Mouse (Mus musculus): ENCODE data around the gene Cyth2. TPM values are rescaled to one million over a fixed set of nuclear protein-coding genes. Genes with fewer than 3 reads are reported as not detected.

Cyth2 gene
- polyA plus RNA-seq, 1 experiment from 2014 or later: 69.1 TPM

DNA sequence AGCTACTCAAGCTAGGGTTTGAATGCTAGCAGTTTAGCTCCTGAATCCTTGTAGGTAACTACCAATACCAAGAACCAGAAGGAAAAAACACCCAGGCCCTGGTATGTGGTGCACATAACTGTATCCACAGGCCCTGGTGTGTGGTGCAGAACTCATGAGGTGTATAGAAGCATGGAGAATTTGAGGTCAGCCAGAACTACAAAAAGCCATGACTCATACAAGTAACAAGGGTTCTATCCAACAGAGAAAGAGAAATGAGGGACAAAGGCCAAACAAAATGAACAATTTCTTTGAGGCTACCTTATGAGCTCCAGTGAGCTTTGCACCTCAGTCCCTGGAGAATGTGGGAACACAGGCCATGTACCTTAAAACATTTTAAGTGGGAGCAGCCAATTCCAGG is 6.5 kb upstream of the Cyth2 start:
- no peak overlapping the region for H3K4me3 ChIP-seq (ENCODE audit: low read depth, low read length)
- peaks cover 15% of the 10 kb centered on the region for H3K36me3 ChIP-seq (ENCODE audit: control insufficient read depth, insufficient read depth, low read length)
- no peak overlapping the region for H3K9ac ChIP-seq (ENCODE audit: low read depth, low read length)
- H3K9me3 ChIP-seq (ENCODE audit: control insufficient read depth, low read length): no peaks in the 10 kb centered on the region
- ATAC-seq (replicated peaks; ENCODE audit: low FRiP score) (no peak), DNase-seq (ENCODE audit: low spot score) (no peak)
- 0 out of 2 replicates have a peak, but pooled peaks cover 3% of the 10 kb centered on the region for H3K4me1 ChIP-seq (replicated peaks; ENCODE audit: control insufficient read depth, insufficient read depth, low read length)
- H3K27ac ChIP-seq (ENCODE audit: low read depth, low read length): no peak overlapping the region
- peaks cover 7% of the 10 kb centered on the region; the same call in 1 of the 2 replicates for H3K27me3 ChIP-seq (replicated peaks; ENCODE audit: control insufficient read depth, insufficient read depth, low read length)
- no peak overlapping the region for H3K4me2 ChIP-seq

DNA sequence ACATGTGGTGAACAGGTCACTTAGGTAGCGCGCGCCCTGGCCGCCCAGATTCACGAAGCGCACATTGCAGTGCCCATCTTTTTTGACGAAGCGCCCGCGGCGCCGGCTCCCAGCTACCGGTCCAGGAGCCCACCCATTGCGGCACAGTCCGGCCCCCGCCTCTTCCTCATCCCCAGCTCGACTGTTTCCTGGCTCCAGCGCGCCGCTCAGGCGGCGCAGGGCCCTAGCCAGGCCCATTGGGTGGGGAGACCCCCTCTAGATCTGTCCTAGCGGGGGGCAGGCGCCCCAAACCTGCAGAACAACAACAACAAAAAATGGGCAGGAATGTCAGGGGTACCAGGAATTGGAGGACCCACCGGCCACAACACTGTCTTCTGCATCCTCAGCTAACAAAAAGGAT is 5.5 kb upstream of the Cyth2 start:
- Histone ChIP-seq H3K4me2 (peak overlapping the region; percentile 50), H3K27ac (ENCODE audit: low read depth, low read length) (no peak overlapping the region), H3K36me3 (ENCODE audit: control insufficient read depth, insufficient read depth, low read length) (peaks cover 5% of the 10 kb centered on the region; the same call in 1 of the 2 replicates), H3K9me3 (ENCODE audit: control insufficient read depth, low read length) (no peaks in the 10 kb centered on the region), H3K9ac (ENCODE audit: low read depth, low read length) (no peak overlapping the region), H3K4me3 (ENCODE audit: low read depth, low read length) (peak overlapping the region; percentile 20; the same call in 1 of the 2 replicates), H3K27me3 (replicated peaks; ENCODE audit: control insufficient read depth, insufficient read depth, low read length) (peaks cover 7% of the 10 kb centered on the region; the same call in 1 of the 2 replicates), H3K4me1 (replicated peaks; ENCODE audit: control insufficient read depth, insufficient read depth, low read length) (peaks cover 7% of the 10 kb centered on the region)
- ATAC-seq (replicated peaks; ENCODE audit: low FRiP score) (0 out of 2 replicates have a peak, but pooled peaks have one; percentile 13), DNase-seq (ENCODE audit: low spot score) (no peak)
- 12% methylated on average over 25 of the region's 25 CpGs for WGBS

DNA sequence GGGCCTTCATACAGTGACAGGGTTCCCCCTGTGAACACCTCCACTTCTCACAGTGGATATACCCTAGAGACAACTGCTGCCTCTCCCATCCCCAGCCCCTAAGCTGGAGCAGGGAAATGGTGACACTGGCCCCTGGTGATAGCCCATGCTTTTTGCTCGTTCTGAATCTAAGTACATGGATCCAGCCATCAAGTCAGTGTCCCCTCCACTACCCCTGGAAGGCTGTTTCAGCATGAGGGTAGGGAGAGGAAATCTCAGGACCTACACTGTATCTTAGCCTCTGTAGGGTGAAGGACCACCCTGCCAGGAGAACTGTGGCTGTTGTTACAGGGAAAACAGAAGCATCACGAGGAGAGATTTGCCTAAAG is 1.6 kb upstream of the Cyth2 start:
- no peak overlapping the region for H3K27ac ChIP-seq (ENCODE audit: low read depth, low read length)
- no peak for ATAC-seq (replicated peaks; ENCODE audit: low FRiP score)
- H3K9me3 ChIP-seq (ENCODE audit: control insufficient read depth, low read length): no peaks in the 10 kb centered on the region
- H3K27me3 ChIP-seq (replicated peaks; ENCODE audit: control insufficient read depth, insufficient read depth, low read length): peaks cover 7% of the 10 kb centered on the region; the same call in 1 of the 2 replicates
- 57% methylated on average over 2 of the region's 2 CpGs for WGBS
- no peak overlapping the region for H3K4me2 ChIP-seq
- no peak overlapping the region for H3K4me3 ChIP-seq (ENCODE audit: low read depth, low read length)
- DNase-seq (ENCODE audit: low spot score): no peak
- H3K4me1 ChIP-seq (replicated peaks; ENCODE audit: control insufficient read depth, insufficient read depth, low read length): peaks cover 24% of the 10 kb centered on the region
- H3K36me3 ChIP-seq (ENCODE audit: control insufficient read depth, insufficient read depth, low read length): peaks cover 6% of the 10 kb centered on the region
- H3K9ac ChIP-seq (ENCODE audit: low read depth, low read length): no peak overlapping the region

DNA sequence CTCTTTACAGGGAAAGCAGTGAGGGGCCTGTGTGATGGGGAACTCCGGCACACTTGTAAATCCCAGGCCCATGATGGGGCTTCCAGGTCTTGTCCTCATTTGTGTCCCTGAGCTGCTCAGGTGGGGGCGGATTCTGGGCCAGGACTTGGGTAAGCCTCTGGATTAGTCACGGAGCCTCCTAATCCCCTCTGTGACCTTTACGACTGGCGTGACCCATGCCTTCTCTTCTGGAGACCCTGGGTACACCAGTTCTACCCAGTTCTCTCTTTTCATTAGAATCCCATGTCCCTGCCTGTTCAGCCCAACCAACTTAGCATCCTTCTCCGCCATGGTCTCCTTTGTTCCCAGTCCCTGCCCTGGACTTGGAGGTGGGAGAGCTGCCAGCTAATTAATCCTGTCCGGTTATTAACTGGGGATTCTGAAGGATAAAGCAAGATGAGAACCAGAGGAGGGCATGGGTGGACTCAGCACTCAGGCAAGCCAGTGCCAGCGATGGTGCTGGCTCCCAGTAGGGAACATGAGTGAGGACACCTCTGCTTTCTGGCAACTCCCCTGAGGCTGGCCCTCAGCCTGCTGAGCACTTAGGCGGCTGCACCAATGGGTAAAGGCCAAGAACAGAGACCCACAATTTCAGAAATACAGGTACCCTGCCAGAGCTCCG is 1.1 kb upstream of the Cyth2 start:
- no peak for DNase-seq (ENCODE audit: low spot score)
- H3K4me3 ChIP-seq (ENCODE audit: low read depth, low read length): no peak overlapping the region; the same call in 1 of the 2 replicates
- no peak overlapping the region for H3K27ac ChIP-seq (ENCODE audit: low read depth, low read length)
- H3K4me1 ChIP-seq (replicated peaks; ENCODE audit: control insufficient read depth, insufficient read depth, low read length): peaks cover 24% of the 10 kb centered on the region
- no peak for ATAC-seq (replicated peaks; ENCODE audit: low FRiP score)
- H3K9ac ChIP-seq (ENCODE audit: low read depth, low read length): no peak overlapping the region
- H3K36me3 ChIP-seq (ENCODE audit: control insufficient read depth, insufficient read depth, low read length): peaks cover 12% of the 10 kb centered on the region
- H3K9me3 ChIP-seq (ENCODE audit: control insufficient read depth, low read length): no peaks in the 10 kb centered on the region
- peak overlapping the region; percentile 63; the same call in 1 of the 2 replicates for H3K4me2 ChIP-seq
- H3K27me3 ChIP-seq (replicated peaks; ENCODE audit: control insufficient read depth, insufficient read depth, low read length): peaks cover 7% of the 10 kb centered on the region; the same call in 1 of the 2 replicates
- 69% methylated on average over 10 of the region's 10 CpGs for WGBS

DNA sequence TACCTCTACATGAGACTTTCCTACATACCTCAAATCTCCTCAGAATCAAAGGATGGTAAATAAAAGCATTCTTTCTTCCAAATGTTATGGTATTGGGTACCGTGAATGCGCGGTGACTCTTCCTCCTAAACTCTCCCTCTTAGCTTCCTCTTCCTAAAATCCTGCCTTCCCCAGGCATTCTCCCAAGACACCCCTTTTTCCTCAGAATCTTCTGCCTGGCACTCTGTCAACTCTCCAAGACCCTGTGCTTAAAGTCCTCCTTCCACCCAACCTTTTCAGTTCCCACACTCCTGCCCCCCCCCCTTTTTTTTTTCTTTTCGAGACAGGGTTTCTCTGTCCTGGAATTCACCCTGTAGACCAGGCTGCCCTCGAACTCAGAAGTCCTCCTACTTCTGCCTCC is 460 bp upstream of the Cyth2 start:
- H3K4me2 ChIP-seq: peak overlapping the region; percentile 63
- ATAC-seq (replicated peaks; ENCODE audit: low FRiP score) (no peak), DNase-seq (ENCODE audit: low spot score) (no peak)
- peak overlapping the region; percentile 90 for H3K4me3 ChIP-seq (ENCODE audit: low read depth, low read length)
- no peaks in the 10 kb centered on the region for H3K9me3 ChIP-seq (ENCODE audit: control insufficient read depth, low read length)
- H3K27ac ChIP-seq (ENCODE audit: low read depth, low read length): no peak overlapping the region
- WGBS: 8% methylated on average over 5 of the region's 5 CpGs
- H3K27me3 ChIP-seq (replicated peaks; ENCODE audit: control insufficient read depth, insufficient read depth, low read length): peaks cover 7% of the 10 kb centered on the region; the same call in 1 of the 2 replicates
- no peak overlapping the region for H3K9ac ChIP-seq (ENCODE audit: low read depth, low read length)
- H3K36me3 ChIP-seq (ENCODE audit: control insufficient read depth, insufficient read depth, low read length): peaks cover 16% of the 10 kb centered on the region
- peaks cover 24% of the 10 kb centered on the region for H3K4me1 ChIP-seq (replicated peaks; ENCODE audit: control insufficient read depth, insufficient read depth, low read length)

DNA sequence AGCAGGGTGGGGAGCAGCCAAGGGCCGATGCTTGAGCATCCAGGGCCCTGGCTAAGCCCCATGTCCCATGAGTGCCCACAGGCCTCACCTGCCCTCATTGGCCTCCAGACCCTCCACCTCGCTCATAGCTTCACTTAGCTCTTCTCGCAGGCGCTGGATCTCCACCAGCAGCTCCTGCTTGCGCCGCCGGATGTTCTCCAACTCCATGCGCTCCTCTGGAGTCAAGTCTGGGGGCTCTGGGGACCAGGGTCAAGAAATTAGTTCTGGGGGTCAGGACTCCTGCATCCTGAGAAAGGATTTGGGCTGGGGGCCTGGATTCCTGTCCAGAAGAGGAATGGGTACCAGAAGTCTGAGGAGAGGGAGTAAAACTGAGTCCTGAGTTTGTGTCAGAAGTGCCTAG is 1.5 kb downstream of the Cyth2 start:
- WGBS: 92% methylated on average over 8 of the region's 8 CpGs
- H3K9ac ChIP-seq (ENCODE audit: low read depth, low read length): peak overlapping the region; percentile 98
- ATAC-seq (replicated peaks; ENCODE audit: low FRiP score) (no peak), DNase-seq (ENCODE audit: low spot score) (no peak)
- H3K27me3 ChIP-seq (replicated peaks; ENCODE audit: control insufficient read depth, insufficient read depth, low read length): no peaks in the 10 kb centered on the region
- H3K9me3 ChIP-seq (ENCODE audit: control insufficient read depth, low read length): no peaks in the 10 kb centered on the region
- no peak overlapping the region for H3K27ac ChIP-seq (ENCODE audit: low read depth, low read length)
- H3K36me3 ChIP-seq (ENCODE audit: control insufficient read depth, insufficient read depth, low read length): peaks cover 29% of the 10 kb centered on the region
- H3K4me2 ChIP-seq: peak overlapping the region; percentile 77
- H3K4me3 ChIP-seq (ENCODE audit: low read depth, low read length): peak overlapping the region; percentile 90
- H3K4me1 ChIP-seq (replicated peaks; ENCODE audit: control insufficient read depth, insufficient read depth, low read length): peaks cover 24% of the 10 kb centered on the region

DNA sequence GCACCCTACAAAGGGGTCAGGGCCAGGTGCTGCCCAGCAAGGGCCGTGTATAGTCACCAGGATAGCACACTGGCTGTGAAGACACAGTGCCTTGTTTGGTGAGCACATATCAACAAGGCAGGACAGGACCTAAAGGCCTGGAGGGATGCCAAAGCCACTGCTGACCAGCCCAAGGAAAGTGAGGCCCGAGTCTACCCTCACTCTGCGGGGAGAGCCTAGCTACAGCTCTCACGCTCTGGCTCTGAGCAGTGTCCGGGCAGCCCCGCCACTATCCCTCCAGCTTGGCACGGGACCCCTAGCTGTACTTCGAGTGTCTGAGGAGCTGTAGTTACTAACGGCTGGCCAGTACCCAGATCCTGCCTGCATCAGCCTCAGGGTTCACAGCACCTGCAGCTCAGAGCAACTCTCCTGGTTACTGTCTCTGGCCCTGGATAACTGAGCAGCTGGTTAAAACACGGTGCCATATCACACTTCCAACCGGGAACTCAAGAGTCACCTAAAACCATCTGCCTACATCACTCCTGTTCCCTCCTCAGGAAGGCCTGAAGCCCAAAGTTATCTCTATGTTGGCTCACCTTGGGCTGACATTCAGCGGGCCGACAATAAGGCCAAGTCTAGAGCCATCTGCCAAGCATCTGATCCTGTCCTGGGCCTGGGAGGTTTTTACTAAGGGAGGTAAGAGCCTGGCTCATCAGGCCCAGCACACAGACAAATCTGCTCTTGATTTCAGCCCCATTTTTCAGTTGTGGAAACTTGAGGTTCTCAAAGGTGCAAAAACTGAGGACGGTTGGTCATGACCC is 4.9 kb downstream of the Cyth2 start:
- Histone ChIP-seq H3K9ac (ENCODE audit: low read depth, low read length) (no peak overlapping the region), H3K27me3 (replicated peaks; ENCODE audit: control insufficient read depth, insufficient read depth, low read length) (no peaks in the 10 kb centered on the region), H3K4me1 (replicated peaks; ENCODE audit: control insufficient read depth, insufficient read depth, low read length) (peaks cover 14% of the 10 kb centered on the region; the same call in 1 of the 2 replicates), H3K4me2 (no peak overlapping the region), H3K4me3 (ENCODE audit: low read depth, low read length) (no peak overlapping the region), H3K27ac (ENCODE audit: low read depth, low read length) (no peak overlapping the region), H3K9me3 (ENCODE audit: control insufficient read depth, low read length) (no peaks in the 10 kb centered on the region), H3K36me3 (ENCODE audit: control insufficient read depth, insufficient read depth, low read length) (peaks cover 40% of the 10 kb centered on the region)
- DNase-seq (ENCODE audit: low spot score) (no peak), ATAC-seq (replicated peaks; ENCODE audit: low FRiP score) (no peak)
- 89% methylated on average over 14 of the region's 14 CpGs for WGBS

DNA sequence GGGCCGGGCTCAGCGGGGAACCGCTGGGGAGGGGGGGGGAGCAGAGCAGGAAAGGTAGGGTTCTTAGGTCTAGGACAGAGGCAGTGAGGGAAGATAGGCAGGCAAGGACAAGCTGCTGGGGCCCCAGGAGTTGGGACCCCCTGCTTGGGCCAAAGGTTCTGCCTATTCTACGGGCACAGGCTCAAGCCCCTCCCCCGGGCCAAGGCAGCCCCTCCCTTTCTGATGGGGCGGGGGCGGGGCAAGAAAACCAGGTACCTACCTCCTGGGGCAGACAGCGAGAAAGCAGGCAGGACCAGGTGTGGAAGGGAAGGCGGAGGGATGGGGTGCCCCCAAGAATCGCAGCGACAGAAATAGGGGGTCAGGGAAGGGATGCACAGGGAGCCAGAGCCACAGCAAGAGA is 5.9 kb downstream of the Cyth2 start:
- H3K27ac ChIP-seq (ENCODE audit: low read depth, low read length): no peak overlapping the region
- WGBS: 62% methylated on average over 11 of the region's 11 CpGs
- ATAC-seq (replicated peaks; ENCODE audit: low FRiP score) (no peak), DNase-seq (ENCODE audit: low spot score) (no peak)
- H3K4me2 ChIP-seq: no peak overlapping the region
- peaks cover 14% of the 10 kb centered on the region; the same call in 1 of the 2 replicates for H3K4me1 ChIP-seq (replicated peaks; ENCODE audit: control insufficient read depth, insufficient read depth, low read length)
- no peak overlapping the region for H3K4me3 ChIP-seq (ENCODE audit: low read depth, low read length)
- no peak overlapping the region for H3K9ac ChIP-seq (ENCODE audit: low read depth, low read length)
- no peaks in the 10 kb centered on the region for H3K27me3 ChIP-seq (replicated peaks; ENCODE audit: control insufficient read depth, insufficient read depth, low read length)
- peaks cover 40% of the 10 kb centered on the region for H3K36me3 ChIP-seq (ENCODE audit: control insufficient read depth, insufficient read depth, low read length)
- no peaks in the 10 kb centered on the region for H3K9me3 ChIP-seq (ENCODE audit: control insufficient read depth, low read length)

Data from liver, embryonic 11.5 days (tissue).